ENCODE assay signal across 8 mouse cellular contexts in the genomic region with DNA sequence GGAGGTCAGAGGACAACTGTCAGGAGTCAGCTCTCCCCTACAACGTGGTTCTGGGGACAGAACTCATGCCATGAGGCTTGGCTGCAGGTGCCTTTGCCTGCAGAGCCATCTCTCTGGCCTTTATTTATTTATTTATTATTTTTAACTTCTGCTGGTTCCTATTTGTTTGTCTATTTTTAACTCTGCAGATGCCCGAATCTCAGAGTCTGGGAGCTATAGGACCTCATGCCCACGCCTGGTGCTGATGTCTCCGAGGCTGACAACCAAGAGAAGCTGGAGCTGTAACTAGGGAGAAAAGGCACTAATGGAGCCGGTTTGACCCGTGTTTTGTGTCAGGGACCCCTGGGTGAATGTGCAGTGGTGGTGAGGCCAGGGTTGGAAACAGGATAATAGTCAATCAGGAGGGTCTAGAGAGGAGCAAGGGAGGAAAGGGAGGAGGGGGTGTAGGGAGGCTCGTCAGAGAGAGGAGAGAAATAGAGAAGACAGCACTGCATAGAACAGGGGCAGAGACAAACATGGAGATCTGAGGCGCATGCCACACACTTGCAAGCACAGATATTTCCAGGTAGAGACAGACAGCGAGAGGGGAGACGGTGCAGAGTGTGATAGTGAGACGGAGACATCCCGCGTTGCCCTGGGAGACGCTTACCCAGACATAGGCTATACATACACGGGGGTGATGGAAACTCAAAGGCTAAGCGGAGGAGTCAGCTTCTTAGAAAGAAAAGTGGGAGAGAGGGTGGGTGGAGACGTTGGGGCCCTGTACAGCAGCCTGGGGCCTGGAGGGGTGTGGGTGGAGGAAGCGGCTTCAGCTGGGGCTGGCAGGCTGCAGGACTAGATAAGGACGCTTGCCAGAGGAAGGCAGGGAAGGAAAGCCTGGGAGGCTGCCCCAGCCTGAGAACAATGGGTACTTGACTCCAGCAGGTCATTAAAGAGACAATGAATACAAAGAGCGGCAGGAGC. TPM values are rescaled to one million over a fixed set of nuclear protein-coding genes. Genes with fewer than 3 reads are reported as not detected.
A peak's percentile ranks its signal among the peaks of the same experiment; 100 is the strongest.
DNase-seq lines count a peak whose midpoint lies in the region; ATAC-seq and TF ChIP-seq lines count a peak whose summit lies in the region.

No protein-coding gene starts in this region.

- 19% methylated on average over 20 of the region's 20 CpGs for WGBS in embryonic facial prominence, embryonic 14.5 days
- WGBS in heart, embryonic 15.5 days: 12% methylated on average over 20 of the region's 20 CpGs
- WGBS in kidney, postnatal 0 days: 20% methylated on average over 20 of the region's 20 CpGs

- peak overlapping the region; percentile 6; the same call in 1 of the 2 replicates for H3K4me3 ChIP-seq in embryonic facial prominence, embryonic 14.5 days (ENCODE audit: low read depth, low read length)
- peak overlapping the region; percentile 31 for H3K4me3 ChIP-seq in heart, embryonic 15.5 days
- H3K4me3 ChIP-seq in kidney, postnatal 0 days (replicated peaks; ENCODE audit: low read depth, low read length): no peak overlapping the region

- H3K9me3 ChIP-seq in embryonic facial prominence, embryonic 14.5 days (ENCODE audit: control insufficient read depth, low read length): no peaks in the 10 kb centered on the region
- no peaks in the 10 kb centered on the region for H3K9me3 ChIP-seq in heart, embryonic 15.5 days (replicated peaks)
- H3K9me3 ChIP-seq in kidney, postnatal 0 days (replicated peaks; ENCODE audit: low read length): no peaks in the 10 kb centered on the region

- H3K4me2 ChIP-seq in embryonic facial prominence, embryonic 14.5 days (ENCODE audit: low read depth, low read length): peak overlapping the region; percentile 21; the same call in 1 of the 2 replicates
- peak overlapping the region; percentile 60 for H3K4me2 ChIP-seq in heart, embryonic 15.5 days
- H3K4me2 ChIP-seq in kidney, postnatal 0 days (ENCODE audit: low read length): no peak overlapping the region

- DNase-seq in adrenal gland, adult 2 months: peak; percentile 47
- no peak for DNase-seq in adrenal gland, postnatal 4 days (ENCODE audit: low spot score in 2 of 2)
- no peak for DNase-seq in embryonic facial prominence, embryonic 14.5 days (ENCODE audit: low spot score)
- peak; percentile 51 for DNase-seq in kidney, postnatal 0 days (ENCODE audit: low spot score)
- peak; percentile 77 for DNase-seq in lung, postnatal 10 days
- DNase-seq in right cerebral cortex, postnatal 10 days (ENCODE audit: low spot score in 2 of 2): peak; percentile 64 to 84
- DNase-seq in ovary, postnatal 36 days (ENCODE audit: low spot score): no peak

- H3K27me3 ChIP-seq in embryonic facial prominence, embryonic 14.5 days (replicated peaks; ENCODE audit: control insufficient read depth, insufficient read depth, low read length): peaks cover 23% of the 10 kb centered on the region
- peaks cover 24% of the 10 kb centered on the region for H3K27me3 ChIP-seq in heart, embryonic 15.5 days
- peaks cover 18% of the 10 kb centered on the region; the same call in 1 of the 2 replicates for H3K27me3 ChIP-seq in kidney, postnatal 0 days (ENCODE audit: insufficient read depth, low read length)

- peak; percentile 48; the same call in 1 of the 2 replicates for ATAC-seq in embryonic facial prominence, embryonic 14.5 days (ENCODE audit: low read depth)
- ATAC-seq in heart, embryonic 15.5 days (replicated peaks; ENCODE audit: insufficient number of reproducible peaks, insufficient read depth, low FRiP score, low read depth): peak; percentile 72
- no peak for ATAC-seq in kidney, postnatal 0 days (replicated peaks; ENCODE audit: low FRiP score, low read depth)

- no peak for TF ChIP-seq CTCF in kidney, postnatal 0 days (IDR thresholded peaks at IDR 0.05; ENCODE audit: low read depth)

- H3K36me3 ChIP-seq in embryonic facial prominence, embryonic 14.5 days (ENCODE audit: control insufficient read depth, insufficient read depth, low read length): no peaks in the 10 kb centered on the region
- H3K36me3 ChIP-seq in heart, embryonic 15.5 days: no peaks in the 10 kb centered on the region
- H3K36me3 ChIP-seq in kidney, postnatal 0 days (ENCODE audit: insufficient read depth, low read length): no peaks in the 10 kb centered on the region

- no peak overlapping the region for H3K27ac ChIP-seq in embryonic facial prominence, embryonic 14.5 days (replicated peaks; ENCODE audit: low read depth, low read length)
- peak overlapping the region; percentile 61 for H3K27ac ChIP-seq in heart, embryonic 15.5 days
- H3K27ac ChIP-seq in kidney, postnatal 0 days: no peak overlapping the region

- H3K4me1 ChIP-seq in embryonic facial prominence, embryonic 14.5 days (ENCODE audit: control insufficient read depth, insufficient read depth, low read length): peaks cover 9% of the 10 kb centered on the region
- peaks cover 34% of the 10 kb centered on the region for H3K4me1 ChIP-seq in heart, embryonic 15.5 days (replicated peaks)
- peaks cover 8% of the 10 kb centered on the region for H3K4me1 ChIP-seq in kidney, postnatal 0 days (replicated peaks; ENCODE audit: insufficient read depth, low read length)

- H3K9ac ChIP-seq in embryonic facial prominence, embryonic 14.5 days (ENCODE audit: low read depth, low read length): peak overlapping the region; percentile 38; the same call in 1 of the 2 replicates
- H3K9ac ChIP-seq in heart, embryonic 15.5 days: peak overlapping the region; percentile 23; the same call in 1 of the 2 replicates
- no peak overlapping the region for H3K9ac ChIP-seq in kidney, postnatal 0 days (ENCODE audit: low read depth, low read length)

RNA-seq across cellular contexts. Expression of a gene that starts 32.0 kb away (rescaled TPM):
- total RNA-seq in adrenal gland, adult 2 months (2021): 10 to 100 TPM; 15.0 to 15.6 TPM
- polyA plus RNA-seq in adrenal gland, adult 2 months (2012; rRNA removed): 17.9 and 26.2 TPM in 2 replicates
- 10 to 100 TPM; 20.4 to 21.4 TPM for total RNA-seq in adrenal gland, postnatal 4 days (2021)
- polyA plus RNA-seq in embryonic facial prominence, embryonic 14.5 days (2014; fragmentation: Nextera tagmentation; extraction: Ambion mirVana): 14.7 and 15.6 TPM in 2 replicates
- polyA plus RNA-seq in heart, embryonic 15.5 days (2015; fragmentation: Nextera tagmentation; extraction: Ambion mirVana): 23.0 and 29.7 TPM in 2 replicates
- 41.9 and 42.0 TPM in 2 replicates for polyA plus RNA-seq in kidney, postnatal 0 days (2015; fragmentation: Nextera tagmentation; extraction: Ambion mirVana)

Comparison
In these comparisons a context has a peak if more than half of its experiments do, and no peak if none do; other contexts are left out.
1. DNase-seq: peak in adrenal gland, adult 2 months (single experiment), kidney, postnatal 0 days (single experiment), lung, postnatal 10 days (single experiment) and right cerebral cortex, postnatal 10 days (2 of 2); none in adrenal gland, postnatal 4 days (0 of 2), embryonic facial prominence, embryonic 14.5 days (single experiment) and ovary, postnatal 36 days (single experiment).